Mouse (Mus musculus): ENCODE data around the gene Fcamr. TPM values are rescaled to one million over a fixed set of nuclear protein-coding genes. Genes with fewer than 3 reads are reported as not detected.

The Fcamr gene
- polyA plus RNA-seq (2012; ENCODE audit: low replicate concordance): not detected in 2 replicates

GRCm38 (mm10) chr1:130800602-130801001 is at the start of gene Fcamr:
Gene Fcamr, plus strand, starts transcription at chr1:130800902.

GRCm38 (mm10) chr1:130826448-130826847 is 25.7 kb downstream of the Fcamr start, which contains the start of gene Pigr:
Gene Pigr, plus strand, starts transcription at chr1:130826684.

Other genes with a start within 250 kb of the Fcamr start
- gene Zp3r, start 171.3 kb upstream of the Fcamr start, polyA plus RNA-seq (2012; ENCODE audit: low replicate concordance): not detected in 2 replicates
- 0.12 TPM in 1 of 2 replicates, not detected in the other for gene C4bp, start 139.3 kb upstream of the Fcamr start, polyA plus RNA-seq (2012; ENCODE audit: low replicate concordance)
- gene Gm29427, start 85.1 kb upstream of the Fcamr start, polyA plus RNA-seq (2012; ENCODE audit: low replicate concordance): not detected in 2 replicates
- gene Yod1, start 83.6 kb upstream of the Fcamr start, polyA plus RNA-seq (2012; ENCODE audit: low replicate concordance): 1.2 and 4.8 TPM in 2 replicates
- 0.35 and 6.2 TPM in 2 replicates for gene Pfkfb2, start 71.6 kb upstream of the Fcamr start, polyA plus RNA-seq (2012; ENCODE audit: low replicate concordance)
- gene AA986860, start 68.9 kb upstream of the Fcamr start, polyA plus RNA-seq (2012; ENCODE audit: low replicate concordance): 11.0 and 12.3 TPM in 2 replicates
- not detected in 2 replicates for gene Pigr, start 25.8 kb downstream of the Fcamr start, polyA plus RNA-seq (2012; ENCODE audit: low replicate concordance)
- 557 and 1,286 TPM in 2 replicates for gene Fcmr, start 64.8 kb downstream of the Fcamr start, polyA plus RNA-seq (2012; ENCODE audit: low replicate concordance)
- not detected in 2 replicates for gene Il24, start 86.6 kb downstream of the Fcamr start, polyA plus RNA-seq (2012; ENCODE audit: low replicate concordance)
- gene Il20, start 110.5 kb downstream of the Fcamr start, polyA plus RNA-seq (2012; ENCODE audit: low replicate concordance): not detected in 2 replicates
- not detected in 2 replicates for gene Il19, start 139.2 kb downstream of the Fcamr start, polyA plus RNA-seq (2012; ENCODE audit: low replicate concordance)
- gene Il10, start 218.9 kb downstream of the Fcamr start, polyA plus RNA-seq (2012; ENCODE audit: low replicate concordance): not detected in 2 replicates

Measured in leukemia stem cell, adult 10-12 weeks (primary cell).